Mouse (Mus musculus): ENCODE results near the gene Adap1. TPM values are rescaled to one million over a fixed set of nuclear protein-coding genes. Genes with fewer than 3 reads are reported as not detected.

The Adap1 gene
- total and polyA plus RNA-seq, 2 experiments from 2014 or later: 141 to 253 TPM

DNA sequence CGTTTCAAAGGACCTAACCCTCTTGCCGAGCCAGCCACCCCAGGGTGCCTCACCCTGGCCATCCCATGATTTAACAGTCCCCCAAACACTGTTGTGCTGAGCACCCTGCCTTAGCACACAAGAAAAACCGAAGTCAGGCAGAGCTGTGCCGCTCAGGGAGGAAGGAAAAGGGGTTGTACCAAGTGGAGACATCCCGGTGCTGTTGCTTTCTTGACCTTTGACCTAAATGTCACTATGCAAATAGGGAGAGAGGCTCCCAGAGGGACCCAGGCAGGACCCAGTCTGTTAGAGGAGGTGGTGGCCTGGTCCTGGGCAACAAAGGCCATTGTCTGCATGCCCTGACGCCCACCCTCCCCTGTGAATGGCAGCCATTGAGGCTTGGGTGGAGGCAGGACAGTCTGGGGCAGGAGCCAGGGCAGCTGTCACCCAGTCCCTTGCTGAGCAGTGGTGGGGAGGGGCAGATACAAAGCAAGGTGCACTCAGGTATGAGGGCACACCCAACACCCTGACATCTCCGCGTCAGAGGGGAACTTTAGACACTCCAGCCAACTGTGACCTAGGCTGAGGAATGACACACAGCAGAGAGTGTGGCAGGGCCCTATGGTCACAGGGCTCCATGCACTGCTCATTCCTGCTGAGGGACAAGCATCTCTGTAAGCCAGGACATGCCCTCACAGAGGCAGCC, 39.9 kb downstream of the Adap1 start:
- ATAC-seq (ENCODE audit: low FRiP score): no peak
- 62% methylated on average over 8 of the region's 8 CpGs for WGBS
- TF ChIP-seq CTCF (IDR thresholded peaks at IDR 0.05): no peak

DNA sequence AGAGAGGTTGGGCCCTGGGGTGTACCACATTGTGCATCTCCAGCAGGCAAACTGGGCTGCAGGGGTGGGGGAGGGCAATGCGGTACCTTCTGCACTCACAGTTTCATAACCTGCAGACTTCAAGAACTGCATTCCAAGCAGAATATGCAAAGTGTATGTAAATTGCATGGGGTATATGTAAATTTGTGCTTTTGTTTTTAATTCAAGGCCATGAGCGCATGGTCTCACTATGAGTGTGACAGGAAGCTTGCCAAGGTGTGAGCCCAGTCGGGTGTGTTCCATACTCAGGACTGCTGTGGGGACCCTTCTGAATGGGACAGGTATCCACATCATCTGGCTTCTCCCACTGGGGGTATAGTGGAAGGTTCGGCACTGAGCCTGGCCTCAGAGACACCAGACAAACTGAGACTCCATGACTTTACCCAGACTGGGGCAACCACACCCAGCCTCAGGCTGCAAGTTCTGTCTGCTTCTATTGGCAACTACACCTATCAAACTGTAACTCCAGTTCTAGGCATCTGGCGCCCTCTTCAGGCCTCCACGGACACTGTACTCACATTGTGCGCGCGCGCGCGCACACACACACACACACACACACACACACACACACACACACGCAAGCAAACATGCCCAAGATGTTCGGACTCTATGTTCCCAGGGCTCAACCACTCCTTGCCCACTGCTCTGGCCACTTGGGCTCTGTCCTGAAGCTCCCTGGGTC, 41.8 kb downstream of the Adap1 start:
- H3K4me2 ChIP-seq (ENCODE audit: low read depth, low read length, poor library complexity, severe bottlenecking): no peak overlapping the region
- no peaks in the 10 kb centered on the region for H3K27me3 ChIP-seq (ENCODE audit: insufficient read depth, low read length)
- H3K36me3 ChIP-seq (ENCODE audit: insufficient read depth, low read length): peaks cover 26% of the 10 kb centered on the region
- ATAC-seq (ENCODE audit: low FRiP score): no peak
- no peak for DNase-seq (ENCODE audit: low spot score)
- no peak overlapping the region for H3K9ac ChIP-seq (replicated peaks; ENCODE audit: low read length, poor library complexity, severe bottlenecking)
- H3K4me3 ChIP-seq (ENCODE audit: low read depth, low read length): no peak overlapping the region
- 93% methylated on average over 14 of the region's 14 CpGs for WGBS
- H3K4me1 ChIP-seq (ENCODE audit: insufficient read depth, low read length): no peaks in the 10 kb centered on the region
- no peak overlapping the region for H3K27ac ChIP-seq (ENCODE audit: low read depth, low read length)
- TF ChIP-seq CTCF (IDR thresholded peaks at IDR 0.05): no peak
- no peaks in the 10 kb centered on the region for H3K9me3 ChIP-seq (ENCODE audit: low read length)

More for the DNA sequence above, 39.9 kb downstream of the Adap1 start:
- no peaks in the 10 kb centered on the region for H3K27me3 ChIP-seq (ENCODE audit: insufficient read depth, low read length)
- no peak for DNase-seq (ENCODE audit: low spot score)
- no peak overlapping the region for H3K4me2 ChIP-seq (ENCODE audit: low read depth, low read length, poor library complexity, severe bottlenecking)
- H3K4me3 ChIP-seq (ENCODE audit: low read depth, low read length): no peak overlapping the region
- H3K9me3 ChIP-seq (ENCODE audit: low read length): no peaks in the 10 kb centered on the region
- peaks cover 14% of the 10 kb centered on the region; the same call in 1 of the 2 replicates for H3K36me3 ChIP-seq (ENCODE audit: insufficient read depth, low read length)
- H3K9ac ChIP-seq (replicated peaks; ENCODE audit: low read length, poor library complexity, severe bottlenecking): no peak overlapping the region
- H3K27ac ChIP-seq (ENCODE audit: low read depth, low read length): no peak overlapping the region
- no peaks in the 10 kb centered on the region for H3K4me1 ChIP-seq (ENCODE audit: insufficient read depth, low read length)

DNA sequence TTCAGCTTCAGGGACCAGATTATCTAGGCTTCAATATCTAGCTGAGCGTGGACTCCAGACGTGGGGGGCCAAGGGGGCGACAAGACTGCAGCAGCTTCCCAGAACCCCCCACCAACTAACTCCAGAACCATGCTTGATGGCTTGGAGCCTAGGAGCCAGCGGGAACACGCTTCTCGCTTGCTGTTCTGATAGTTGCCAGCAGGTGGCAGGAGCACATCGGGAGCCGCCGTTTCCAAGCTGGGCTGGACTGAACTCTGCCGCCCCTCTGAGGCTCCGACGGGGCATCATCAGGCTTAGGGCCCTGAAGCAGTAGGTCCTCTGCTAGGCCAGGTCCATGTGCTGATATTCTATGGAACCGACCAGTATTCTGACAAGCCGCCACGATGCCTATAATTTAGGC, 43.2 kb downstream of the Adap1 start:
- H3K9me3 ChIP-seq (ENCODE audit: low read length): no peaks in the 10 kb centered on the region
- WGBS: 5% methylated on average over 15 of the region's 15 CpGs
- H3K4me1 ChIP-seq (ENCODE audit: insufficient read depth, low read length): no peaks in the 10 kb centered on the region
- no peak overlapping the region for H3K4me3 ChIP-seq (ENCODE audit: low read depth, low read length)
- no peak overlapping the region for H3K4me2 ChIP-seq (ENCODE audit: low read depth, low read length, poor library complexity, severe bottlenecking)
- no peak overlapping the region for H3K27ac ChIP-seq (ENCODE audit: low read depth, low read length)
- no peak overlapping the region for H3K9ac ChIP-seq (replicated peaks; ENCODE audit: low read length, poor library complexity, severe bottlenecking)
- DNase-seq (ENCODE audit: low spot score) (peak; percentile 83), ATAC-seq (ENCODE audit: low FRiP score) (peak; percentile 38; the same call in 1 of the 2 replicates)
- peak; percentile 99 for TF ChIP-seq CTCF (IDR thresholded peaks at IDR 0.05)
- H3K36me3 ChIP-seq (ENCODE audit: insufficient read depth, low read length): peaks cover 26% of the 10 kb centered on the region
- H3K27me3 ChIP-seq (ENCODE audit: insufficient read depth, low read length): no peaks in the 10 kb centered on the region

DNA sequence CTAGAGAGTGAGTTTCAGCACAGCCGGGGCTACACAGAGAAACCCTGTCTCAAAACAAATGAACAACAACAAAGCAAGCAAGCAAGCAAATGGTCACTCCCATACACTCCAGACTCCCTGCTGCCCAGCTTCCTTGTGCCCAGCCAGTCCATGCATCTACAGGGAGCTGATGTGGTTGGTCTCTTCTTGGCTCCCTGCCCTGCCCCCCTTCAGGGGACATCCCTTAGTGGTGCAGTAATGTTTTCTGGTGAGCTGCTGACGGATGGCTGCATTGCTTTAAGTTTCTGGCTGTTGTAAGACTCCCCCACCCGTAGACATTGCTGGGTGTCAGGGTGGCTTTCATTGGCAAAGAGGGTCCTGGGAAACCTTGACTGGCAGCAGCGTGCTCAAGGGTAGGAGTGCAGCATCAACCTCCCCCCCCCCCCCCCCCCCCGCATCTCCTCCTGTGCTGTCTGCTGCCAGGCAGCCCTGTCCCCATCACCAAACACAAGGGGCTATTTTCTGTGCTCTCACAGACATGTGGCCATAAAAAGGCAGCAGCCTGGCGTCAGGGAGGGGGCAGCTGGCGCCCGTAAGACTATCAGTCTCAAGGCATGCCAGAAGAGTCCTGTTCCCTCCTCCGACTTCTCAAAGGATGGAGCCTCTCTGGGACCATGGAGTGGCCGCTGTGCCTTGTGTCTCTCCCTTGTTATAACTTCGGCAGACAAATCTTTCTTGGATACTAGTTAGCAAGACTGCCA, 43.9 kb downstream of the Adap1 start:
- H3K9ac ChIP-seq (replicated peaks; ENCODE audit: low read length, poor library complexity, severe bottlenecking): no peak overlapping the region
- ATAC-seq (ENCODE audit: low FRiP score) (no peak; the same call in 1 of the 2 replicates), DNase-seq (ENCODE audit: low spot score) (peak; percentile 26)
- no peak overlapping the region for H3K27ac ChIP-seq (ENCODE audit: low read depth, low read length)
- H3K4me3 ChIP-seq (ENCODE audit: low read depth, low read length): no peak overlapping the region
- H3K4me2 ChIP-seq (ENCODE audit: low read depth, low read length, poor library complexity, severe bottlenecking): no peak overlapping the region
- TF ChIP-seq CTCF (IDR thresholded peaks at IDR 0.05): no peak
- WGBS: 61% methylated on average over 9 of the region's 11 CpGs
- no peaks in the 10 kb centered on the region for H3K4me1 ChIP-seq (ENCODE audit: insufficient read depth, low read length)
- no peaks in the 10 kb centered on the region for H3K27me3 ChIP-seq (ENCODE audit: insufficient read depth, low read length)
- H3K36me3 ChIP-seq (ENCODE audit: insufficient read depth, low read length): peaks cover 26% of the 10 kb centered on the region
- no peaks in the 10 kb centered on the region for H3K9me3 ChIP-seq (ENCODE audit: low read length)

DNA sequence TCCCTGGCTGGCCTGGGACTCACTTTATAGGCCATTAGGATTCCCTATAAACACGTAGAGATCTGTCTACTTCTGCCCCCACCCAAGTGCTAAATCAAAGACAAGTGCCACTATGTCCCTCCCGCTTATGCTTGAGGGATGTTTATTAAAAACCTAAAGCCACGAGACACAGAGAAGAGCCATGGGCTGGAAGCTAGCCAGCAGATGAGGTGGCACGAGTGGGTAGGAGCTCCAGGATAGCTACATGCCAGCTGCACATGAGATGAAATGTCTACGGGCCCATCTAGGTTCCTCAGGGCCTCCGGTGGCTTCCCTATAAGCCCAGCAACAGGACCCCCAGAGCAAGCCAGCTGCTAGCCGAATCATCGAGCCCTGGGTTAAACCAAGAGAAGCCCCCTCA, 48.1 kb downstream of the Adap1 start:
- no peak overlapping the region for H3K4me3 ChIP-seq (ENCODE audit: low read depth, low read length)
- ATAC-seq (ENCODE audit: low FRiP score) (no peak), DNase-seq (ENCODE audit: low spot score) (no peak)
- no peaks in the 10 kb centered on the region for H3K4me1 ChIP-seq (ENCODE audit: insufficient read depth, low read length)
- no peaks in the 10 kb centered on the region for H3K27me3 ChIP-seq (ENCODE audit: insufficient read depth, low read length)
- no peak overlapping the region for H3K27ac ChIP-seq (ENCODE audit: low read depth, low read length)
- H3K36me3 ChIP-seq (ENCODE audit: insufficient read depth, low read length): peaks cover 34% of the 10 kb centered on the region
- H3K4me2 ChIP-seq (ENCODE audit: low read depth, low read length, poor library complexity, severe bottlenecking): no peak overlapping the region
- no peak for TF ChIP-seq CTCF (IDR thresholded peaks at IDR 0.05)
- 82% methylated on average over 8 of the region's 8 CpGs for WGBS
- no peaks in the 10 kb centered on the region for H3K9me3 ChIP-seq (ENCODE audit: low read length)
- H3K9ac ChIP-seq (replicated peaks; ENCODE audit: low read length, poor library complexity, severe bottlenecking): no peak overlapping the region
